Comparison of ENCODE assay signal across 1 mouse cellular context in genomic region chr4:41722918-41723351, GRCm38 (mm10).
TF ChIP-seq lines count a peak whose summit lies in the region.

Gene Dctn3 (minus strand): TSS chr4:41723170.

TF ChIP-seq in CH12.LX, 34 proteins besides CTCF, POLR2A, EP300 and RAD21 (continued from another document):
- no peak for TF ChIP-seq GABPA (IDR thresholded peaks at IDR 0.05; ENCODE audit: insufficient replicate concordance, low read depth, low read length)
- peak; percentile 84 for TF ChIP-seq JUND (conservative IDR thresholded peaks at IDR 0.05; ENCODE audit: low read depth, low read length)
- TF ChIP-seq RCOR1 (conservative IDR thresholded peaks at IDR 0.05; ENCODE audit: low read depth, low read length), result no peak
- TF ChIP-seq SMC3 (IDR thresholded peaks at IDR 0.05; ENCODE audit: low read depth, low read length), result no peak
- no peak for TF ChIP-seq ZC3H11A (IDR thresholded peaks at IDR 0.05; ENCODE audit: low read depth, low read length)
- TF ChIP-seq MAX (IDR thresholded peaks at IDR 0.05; ENCODE audit: low read length), result no peak
- TF ChIP-seq ETS1 (conservative IDR thresholded peaks at IDR 0.05; ENCODE audit: low read depth, low read length), result no peak
- peak; percentile 16; the same call in 1 of the 2 replicates for TF ChIP-seq NRF1 (IDR thresholded peaks at IDR 0.05; ENCODE audit: low read depth, low read length)
- peak; percentile 99 for TF ChIP-seq ELF1 (IDR thresholded peaks at IDR 0.05; ENCODE audit: low read depth, low read length)
- peak; percentile 91 for TF ChIP-seq NELFE (IDR thresholded peaks at IDR 0.05; ENCODE audit: low read depth, low read length)
- no peak for TF ChIP-seq ZKSCAN1 (IDR thresholded peaks at IDR 0.05; ENCODE audit: borderline replicate concordance, low read depth, low read length)
